Mouse (Mus musculus) heart, postnatal 0 days (tissue): ENCODE measurements around the gene Pdhb.

Source experiments
- CTCF ChIP-seq: IDR thresholded peaks from 2 replicates; pipeline ENCODE4 v1.5.1; 2016; ENCODE audit warnings: antibody characterized with exemption, control low read depth, low read depth
- EP300 ChIP-seq: IDR thresholded peaks from 2 replicates; pipeline ENCODE4 v1.6.1; 2016; ENCODE audit warnings: antibody characterized with exemption, low read depth

GRCm38 (mm10) chr14:8151757-8152156 lies 21.1 kb downstream of the Pdhb start:
- TF ChIP-seq CTCF: no peak
- no peak for TF ChIP-seq EP300
